Mouse (Mus musculus) hindbrain, embryonic 11.5 days (tissue): ENCODE measurements around the gene Tbcel. TPM values are rescaled to one million over a fixed set of nuclear protein-coding genes. Genes with fewer than 3 reads are reported as not detected.

Source experiments
- ATAC-seq: fragments of 200-750 bp; cut with Nextera tagmentation; 2 replicates; pipeline ENCODE4 v1.8.0; 2017; ENCODE audit warnings: mild to moderate bottlenecking, moderate TSS enrichment, moderate library complexity; ENCODE audit not compliant: low FRiP score
- DNase-seq: peaks from one replicate; pipeline ENCODE4 v3.0.0-alpha.2; 2015; ENCODE audit warnings: low spot score
- H3K27ac ChIP-seq: fragments of 300-500 bp; sonication (generic); 2 replicates; pipeline ENCODE4 v1.5.1; 2014; ENCODE audit warnings: mild to moderate bottlenecking, low read depth, low read length
- H3K27me3 ChIP-seq: fragments of 300-500 bp; sonication (generic); 2 replicates; pipeline ENCODE4 v1.6.1; 2014; ENCODE audit warnings: mild to moderate bottlenecking, low read length, moderate library complexity, mixed read lengths; ENCODE audit not compliant: control insufficient read depth, insufficient read depth
- H3K36me3 ChIP-seq: fragments of 300-500 bp; sonication (generic); 2 replicates; pipeline ENCODE4 v1.6.1; 2014; ENCODE audit warnings: mild to moderate bottlenecking, low read length, moderate library complexity, mixed read lengths; ENCODE audit not compliant: control insufficient read depth, insufficient read depth
- H3K4me1 ChIP-seq: fragments of 300-500 bp; sonication (generic); replicated peaks from 2 replicates; pipeline ENCODE4 v1.6.1; 2014; ENCODE audit warnings: low read length, mixed read lengths; ENCODE audit not compliant: control insufficient read depth, insufficient read depth
- H3K4me2 ChIP-seq: fragments of 300-500 bp; sonication (generic); replicated peaks from 2 replicates; pipeline ENCODE4 v1.6.1; 2014; ENCODE audit warnings: mild to moderate bottlenecking, low read depth, low read length
- H3K4me3 ChIP-seq: fragments of 300-500 bp; sonication (generic); 2 replicates; pipeline ENCODE4 v1.5.1; 2014; ENCODE audit warnings: low read depth, low read length
- H3K9ac ChIP-seq: fragments of 300-500 bp; sonication (generic); 2 replicates; pipeline ENCODE4 v1.6.1; 2014; ENCODE audit warnings: low read depth, low read length
- H3K9me3 ChIP-seq: fragments of 300-500 bp; sonication (generic); 2 replicates; pipeline ENCODE4 v1.6.1; 2016; ENCODE audit warnings: low read length; ENCODE audit not compliant: control insufficient read depth
- WGBS: fragments of 180-500 bp; shearing (Covaris S2); extraction: QIAGEN DNeasy Blood & Tissue Kit; methylation state at CpG from one replicate; pipeline ENCODE4 v1.1.7; 2014; 5-methylcytosine and 5-hydroxymethylcytosine counted together
- polyA plus RNA-seq: library from polyadenylated mRNA; unstranded; fragments of >200 nt; fragmentation: Nextera tagmentation; extraction: Ambion mirVana; gene quantifications from 2 replicates; pipeline ENCODE4 v1.2.1, GENCODE M21; 2014

Gene Tbcel
- polyA plus RNA-seq, 1 experiment from 2014 or later, result 6.6 TPM

GRCm38 (mm10) chr9:42442100-42442499, 65.5 kb downstream of the Tbcel start:
- Histone ChIP-seq H3K9me3 (no peaks in the 10 kb centered on the region), H3K36me3 (0 out of 2 replicates have a peak, but pooled peaks cover 2% of the 10 kb centered on the region), H3K4me1 (no peaks in the 10 kb centered on the region), H3K27ac (no peak overlapping the region), H3K4me3 (no peak overlapping the region), H3K9ac (no peak overlapping the region), H3K27me3 (no peaks in the 10 kb centered on the region), H3K4me2 (no peak overlapping the region)
- 91% methylated on average over 8 of the region's 8 CpGs for WGBS
- DNase-seq, result no peak
- no peak for ATAC-seq

DNA sequence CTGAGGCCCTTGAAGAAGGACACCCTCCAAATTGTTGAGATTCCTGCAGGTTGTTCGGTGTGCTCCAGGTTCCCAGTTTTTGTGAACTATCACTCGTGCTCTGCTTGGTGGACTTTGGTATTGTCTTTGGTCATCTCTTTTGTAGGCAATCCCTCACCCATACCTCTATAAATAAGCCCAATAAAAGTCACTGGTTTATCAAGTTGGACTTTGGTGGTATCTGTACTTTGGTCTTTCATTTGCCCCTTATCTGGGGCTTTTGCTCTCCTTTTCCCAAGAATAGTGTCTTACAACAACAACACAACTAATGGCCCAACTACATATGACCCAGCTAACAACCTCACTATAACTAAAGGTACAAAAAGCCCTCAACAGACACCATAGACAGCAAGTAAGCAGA, 66.4 kb downstream of the Tbcel start:
- no peak for ATAC-seq
- Histone ChIP-seq H3K27me3 (no peaks in the 10 kb centered on the region), H3K9ac (no peak overlapping the region), H3K36me3 (0 out of 2 replicates have a peak, but pooled peaks cover 6% of the 10 kb centered on the region), H3K4me3 (no peak overlapping the region), H3K4me2 (no peak overlapping the region), H3K27ac (no peak overlapping the region), H3K9me3 (no peaks in the 10 kb centered on the region), H3K4me1 (no peaks in the 10 kb centered on the region)
- no peak for DNase-seq
- 93% methylated on average over 2 of the region's 2 CpGs for WGBS

DNA sequence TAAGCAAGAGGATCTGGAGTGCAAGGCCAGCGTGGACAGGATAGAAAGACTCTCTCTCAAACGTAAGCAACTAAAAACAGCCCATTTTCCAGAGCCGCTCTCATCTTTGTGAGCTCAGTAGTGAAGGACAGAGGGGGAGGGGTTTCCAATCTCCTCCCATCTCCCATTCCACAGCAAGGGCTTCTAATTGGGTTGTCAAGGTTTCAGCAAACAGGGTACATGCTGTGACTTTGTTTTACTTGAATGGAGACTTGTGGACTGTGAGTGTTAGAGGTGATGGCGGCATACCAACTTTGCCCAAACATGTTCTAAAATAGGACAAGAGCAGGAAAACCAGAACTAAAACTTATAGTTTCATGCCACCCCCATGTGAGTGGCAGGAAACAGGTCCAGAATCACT, 68.2 kb downstream of the Tbcel start:
- H3K27ac ChIP-seq, result no peak overlapping the region
- H3K4me1 ChIP-seq, result no peaks in the 10 kb centered on the region
- no peak overlapping the region for H3K4me3 ChIP-seq
- 0 out of 2 replicates have a peak, but pooled peaks cover 6% of the 10 kb centered on the region for H3K36me3 ChIP-seq
- H3K27me3 ChIP-seq, result no peaks in the 10 kb centered on the region
- DNase-seq, result no peak
- ATAC-seq, result no peak
- H3K9me3 ChIP-seq, result no peaks in the 10 kb centered on the region
- no peak overlapping the region for H3K9ac ChIP-seq
- WGBS, result 28% methylated on average over 4 of the region's 4 CpGs
- H3K4me2 ChIP-seq, result no peak overlapping the region

GRCm38 (mm10) chr9:42432155-42432554, 75.5 kb downstream of the Tbcel start:
- H3K9me3 ChIP-seq, result no peaks in the 10 kb centered on the region
- no peak for ATAC-seq
- WGBS, result 88% methylated on average over 2 of the region's 2 CpGs
- peaks cover 6% of the 10 kb centered on the region; the same call in 1 of the 2 replicates for H3K36me3 ChIP-seq
- no peak for DNase-seq
- no peaks in the 10 kb centered on the region for H3K27me3 ChIP-seq
- no peaks in the 10 kb centered on the region for H3K4me1 ChIP-seq
- no peak overlapping the region for H3K27ac ChIP-seq
- H3K4me2 ChIP-seq, result no peak overlapping the region
- no peak overlapping the region for H3K4me3 ChIP-seq
- H3K9ac ChIP-seq, result no peak overlapping the region

- no peak overlapping the region for H3K27ac ChIP-seq
- H3K9ac ChIP-seq, result no peak overlapping the region
- H3K4me3 ChIP-seq, result no peak overlapping the region
- DNase-seq (no peak), ATAC-seq (no peak)
- H3K4me2 ChIP-seq, result no peak overlapping the region
- no peaks in the 10 kb centered on the region for H3K27me3 ChIP-seq
- 95% methylated on average over 2 of the region's 2 CpGs for WGBS
- H3K36me3 ChIP-seq, result peaks cover 4% of the 10 kb centered on the region; the same call in 1 of the 2 replicates
- H3K4me1 ChIP-seq, result no peaks in the 10 kb centered on the region
- H3K9me3 ChIP-seq, result no peaks in the 10 kb centered on the region
Measured at GRCm38 (mm10) chr9:42431606-42432005, 76.0 kb downstream of the Tbcel start.

DNA sequence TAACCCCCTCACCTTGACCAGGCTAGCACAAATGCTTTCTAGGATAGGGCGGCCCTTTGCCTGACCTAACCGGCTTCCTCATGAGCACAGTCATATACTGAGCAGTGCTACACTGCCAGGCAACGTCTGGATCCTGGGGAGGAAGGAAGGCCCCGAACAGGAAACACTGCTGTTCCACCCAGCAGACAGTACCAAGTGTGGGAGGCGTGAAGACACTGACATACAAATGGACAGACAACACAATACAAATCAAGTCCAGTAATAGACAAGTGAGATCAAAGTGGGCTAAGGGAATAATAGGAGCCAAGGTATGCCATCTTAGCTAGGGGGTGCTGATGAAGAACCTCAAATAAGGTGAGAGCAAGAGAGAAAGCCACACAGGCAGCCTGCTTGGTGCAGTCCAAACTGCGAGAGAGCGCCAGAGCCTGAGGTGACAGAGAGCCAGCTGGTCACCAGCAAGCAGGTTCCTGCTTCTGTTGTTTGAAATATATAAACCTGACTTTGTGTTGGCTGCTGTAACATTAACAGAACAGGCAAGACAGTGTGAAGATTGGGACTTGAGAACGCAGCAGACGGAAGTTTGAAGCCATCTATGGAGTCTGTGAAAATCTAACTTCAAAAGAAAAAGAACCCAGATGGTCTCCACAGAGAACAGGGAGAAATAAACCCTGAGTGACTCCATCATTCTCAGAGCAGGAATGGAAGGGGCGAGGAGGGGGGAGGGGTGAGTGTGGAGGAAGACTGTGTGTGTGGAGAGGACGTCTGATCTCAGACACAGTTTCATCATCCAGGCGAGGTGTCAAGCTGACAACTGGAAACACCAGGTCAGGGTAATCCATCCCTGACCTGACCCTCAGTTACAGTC, 79.3 kb downstream of the Tbcel start:
- ATAC-seq (no peak), DNase-seq (no peak)
- H3K27ac ChIP-seq, result no peak overlapping the region
- no peak overlapping the region for H3K4me3 ChIP-seq
- H3K4me1 ChIP-seq, result no peaks in the 10 kb centered on the region
- H3K36me3 ChIP-seq, result peaks cover 2% of the 10 kb centered on the region; the same call in 1 of the 2 replicates
- H3K9ac ChIP-seq, result no peak overlapping the region
- H3K4me2 ChIP-seq, result no peak overlapping the region
- H3K27me3 ChIP-seq, result no peaks in the 10 kb centered on the region
- WGBS, result 67% methylated on average over 12 of the region's 12 CpGs
- H3K9me3 ChIP-seq, result no peaks in the 10 kb centered on the region

DNA sequence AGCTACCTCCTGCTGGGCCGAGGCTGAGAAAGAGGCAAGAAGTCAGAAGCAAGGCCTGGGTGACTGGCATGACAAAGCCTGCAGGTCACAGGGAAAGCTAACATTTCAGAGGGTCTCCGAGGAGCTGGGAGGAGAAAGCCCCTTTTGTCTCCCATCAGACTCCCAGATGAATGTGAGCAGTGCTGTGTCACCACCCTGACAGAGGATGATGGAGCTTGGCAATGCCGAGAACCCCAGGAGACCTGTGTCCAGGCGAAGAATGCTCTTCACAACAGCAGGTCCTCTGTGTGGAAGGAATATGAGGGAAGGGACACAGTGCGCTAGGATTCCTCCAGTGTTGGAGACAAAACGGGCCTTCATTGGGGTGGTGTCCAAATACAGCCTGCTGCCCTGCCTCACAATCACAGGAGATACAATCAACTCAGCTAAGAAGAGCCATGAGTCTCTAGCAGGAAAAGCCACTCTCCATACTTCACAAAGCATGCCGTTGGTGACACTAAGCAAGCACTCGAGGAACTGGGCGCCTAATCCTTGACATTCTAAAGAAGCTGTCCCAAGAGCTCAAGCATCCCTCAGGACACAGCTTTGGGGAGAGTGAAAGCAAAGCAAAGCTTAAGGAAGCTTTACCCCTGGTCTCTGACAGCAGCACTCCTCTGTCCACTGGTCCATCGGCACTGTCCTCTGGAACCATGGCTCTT, 80.8 kb downstream of the Tbcel start:
- Histone ChIP-seq H3K36me3 (peaks cover 2% of the 10 kb centered on the region; the same call in 1 of the 2 replicates), H3K9ac (no peak overlapping the region), H3K27ac (peak overlapping the region; percentile 43; the same call in 1 of the 2 replicates), H3K27me3 (no peaks in the 10 kb centered on the region), H3K4me3 (no peak overlapping the region), H3K9me3 (no peaks in the 10 kb centered on the region), H3K4me1 (no peaks in the 10 kb centered on the region), H3K4me2 (no peak overlapping the region)
- ATAC-seq (no peak), DNase-seq (peak; percentile 36)
- WGBS, result 29% methylated on average over 10 of the region's 10 CpGs

GRCm38 (mm10) chr9:42423649-42424048, 84.0 kb downstream of the Tbcel start:
- H3K27me3 ChIP-seq, result no peaks in the 10 kb centered on the region
- no peak overlapping the region for H3K4me2 ChIP-seq
- H3K27ac ChIP-seq, result no peak overlapping the region
- no peak for ATAC-seq
- no peaks in the 10 kb centered on the region for H3K36me3 ChIP-seq
- no peaks in the 10 kb centered on the region for H3K9me3 ChIP-seq
- H3K9ac ChIP-seq, result no peak overlapping the region
- no peak for DNase-seq
- no peaks in the 10 kb centered on the region for H3K4me1 ChIP-seq
- WGBS, result 90% methylated on average over 2 of the region's 2 CpGs
- H3K4me3 ChIP-seq, result no peak overlapping the region
